Mouse (Mus musculus): ENCODE data around the gene Nceh1.

Gene Nceh1

DNA sequence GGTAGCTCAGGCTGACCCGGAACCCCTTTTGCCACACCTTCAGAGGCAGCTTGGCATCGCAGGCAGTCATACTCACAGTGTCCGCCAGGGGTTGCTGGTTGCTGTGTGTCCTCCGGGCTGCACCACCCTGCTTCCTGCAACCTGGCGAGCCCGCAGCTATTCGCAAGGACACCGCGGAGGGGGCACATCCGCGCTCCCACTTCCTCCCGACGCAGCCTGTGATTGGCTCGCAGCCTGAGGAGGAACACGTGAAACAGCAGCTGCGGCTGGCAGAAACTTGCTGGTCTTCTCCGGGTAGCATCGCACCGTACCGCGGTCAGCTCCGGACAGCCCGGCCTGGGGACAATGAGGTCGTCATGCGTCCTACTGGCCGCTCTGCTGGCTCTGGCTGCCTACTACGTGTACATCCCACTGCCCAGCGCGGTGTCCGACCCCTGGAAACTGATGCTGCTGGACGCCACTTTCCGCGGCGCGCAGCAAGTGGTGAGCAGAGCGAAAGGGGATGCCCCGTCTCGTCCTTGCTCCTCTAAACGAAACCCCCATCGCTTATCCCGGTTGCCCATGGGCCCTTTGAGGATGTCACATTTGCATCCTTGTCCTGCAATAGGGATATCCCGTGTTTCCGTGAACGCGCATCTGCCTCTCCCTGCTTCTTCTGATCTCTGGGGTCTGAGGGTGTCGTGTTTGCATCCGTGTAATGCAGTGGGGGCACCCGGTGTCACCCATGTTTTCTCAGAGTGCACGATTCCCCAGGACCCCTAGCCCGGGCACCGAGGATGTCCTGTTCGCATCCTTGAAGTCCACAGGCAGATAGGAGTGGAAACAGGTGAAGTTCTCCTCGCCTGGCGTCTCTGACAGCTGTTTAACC, at the start of gene Nceh1:
Gene Nceh1 (plus strand): TSS at position 233 of the 868 bp plus-strand sequence.
- DNase-seq = peak; percentile 95 to 96

DNA sequence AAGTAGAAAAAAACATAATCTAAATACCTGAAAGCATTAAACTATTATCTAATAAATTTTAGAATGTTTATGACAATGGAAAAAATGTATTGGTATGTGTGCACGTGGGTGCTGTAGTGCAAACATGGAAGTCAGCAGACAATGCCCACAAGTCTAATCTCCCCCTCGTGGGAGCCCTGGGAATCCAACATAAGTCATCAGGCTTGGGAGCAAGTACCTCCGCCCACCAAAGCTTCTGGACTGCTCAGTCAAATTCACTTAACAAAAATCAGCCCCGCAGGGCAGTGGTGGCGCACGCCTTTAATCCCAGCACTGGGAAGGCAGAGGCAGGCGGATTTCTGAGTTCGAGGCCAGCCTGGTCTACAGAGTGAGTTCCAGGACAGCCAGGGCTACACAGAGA, 42.7 kb upstream of the Nceh1 start:
- DNase-seq = no peak

DNA sequence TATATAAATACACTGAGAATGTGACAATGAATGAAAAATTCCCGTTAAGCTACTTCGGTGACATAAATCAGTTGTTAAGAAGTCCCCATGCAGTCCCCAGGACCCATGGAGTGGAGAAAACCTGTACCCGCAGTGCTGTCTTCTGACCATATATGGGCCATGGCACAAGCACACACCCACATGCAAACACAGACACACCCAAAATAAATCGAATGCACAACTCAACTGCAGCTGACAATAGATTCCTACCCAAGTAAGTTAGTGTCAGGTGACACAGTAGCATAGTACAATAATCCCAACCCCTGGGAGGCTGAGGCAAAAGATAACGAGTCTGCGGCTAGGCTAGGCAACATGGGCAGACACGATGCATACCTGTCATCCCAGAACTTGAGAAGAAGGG, 39.2 kb upstream of the Nceh1 start:
- no peak for DNase-seq

DNA sequence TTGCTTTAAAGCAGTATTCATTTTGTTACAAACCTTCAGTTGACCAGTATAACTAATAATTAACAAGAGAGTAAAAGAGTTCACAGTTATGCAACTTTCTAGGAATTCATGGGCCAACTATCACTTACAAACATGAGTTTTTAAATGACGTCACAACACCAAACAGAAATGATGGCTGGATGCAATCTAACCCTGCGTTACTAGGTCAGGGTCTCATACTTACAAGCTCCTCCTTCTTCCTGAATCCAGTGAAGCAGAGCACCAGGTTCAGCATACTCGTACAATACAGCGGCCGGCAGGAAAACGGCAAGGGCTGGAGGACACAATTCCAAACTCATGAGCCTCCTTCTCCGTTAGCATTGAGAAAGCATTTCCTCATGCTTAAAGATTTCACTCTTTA, 37.0 kb upstream of the Nceh1 start:
- DNase-seq = no peak

DNA sequence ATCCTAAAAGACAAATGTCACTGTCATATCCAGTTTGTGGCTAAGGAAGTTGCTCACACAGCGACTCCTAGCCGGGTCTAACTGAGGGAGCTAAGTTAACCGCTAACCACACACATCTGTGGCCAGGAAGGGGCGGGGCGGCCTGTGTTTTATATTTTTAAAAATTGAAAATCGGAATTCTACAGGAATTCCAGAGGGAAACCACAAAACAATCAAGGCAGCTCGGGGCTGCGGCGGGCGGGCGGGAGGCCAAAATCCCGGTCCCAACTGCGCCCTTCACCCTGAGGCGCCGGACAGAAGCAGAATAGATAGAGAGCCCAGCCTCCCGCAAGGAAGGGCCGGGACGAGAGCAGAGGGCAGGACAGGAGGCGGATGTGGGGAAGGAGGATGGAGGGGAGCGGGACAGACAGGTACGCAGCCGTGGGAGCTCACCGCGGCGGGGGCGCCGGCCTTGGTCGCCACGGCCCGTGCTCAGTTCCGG, 29.5 kb upstream of the Nceh1 start:
- peak; percentile 31 to 43 for DNase-seq

DNA sequence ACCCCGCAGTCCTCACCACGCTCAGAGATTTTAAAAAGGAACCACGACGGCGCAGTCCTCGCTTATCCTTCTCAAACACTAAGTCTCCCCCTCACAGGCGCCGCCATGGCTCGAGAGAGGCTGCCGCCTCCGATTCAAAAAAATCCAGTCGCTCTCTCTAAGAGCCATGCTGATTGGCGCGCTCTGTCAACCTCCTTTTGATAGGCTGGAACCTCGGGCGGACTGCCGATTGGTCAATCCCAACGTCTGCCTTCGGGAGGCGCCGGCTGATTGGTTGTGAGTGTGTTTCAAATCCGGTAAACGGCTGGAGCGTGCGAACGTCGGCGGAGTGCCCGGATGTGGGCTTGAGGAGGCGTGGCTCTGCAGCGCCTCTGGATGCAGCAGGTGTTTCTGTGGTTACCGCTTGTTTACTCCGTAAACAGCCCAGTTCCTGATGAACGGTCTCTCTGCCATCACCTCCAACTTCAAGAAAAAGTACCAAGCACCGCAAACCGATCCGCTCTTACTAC, 29.0 kb upstream of the Nceh1 start, which contains the start of gene Ect2:
Gene Ect2 (minus strand): TSS at position 178 of the 509 bp plus-strand sequence.
- DNase-seq = peak; percentile 99

DNA sequence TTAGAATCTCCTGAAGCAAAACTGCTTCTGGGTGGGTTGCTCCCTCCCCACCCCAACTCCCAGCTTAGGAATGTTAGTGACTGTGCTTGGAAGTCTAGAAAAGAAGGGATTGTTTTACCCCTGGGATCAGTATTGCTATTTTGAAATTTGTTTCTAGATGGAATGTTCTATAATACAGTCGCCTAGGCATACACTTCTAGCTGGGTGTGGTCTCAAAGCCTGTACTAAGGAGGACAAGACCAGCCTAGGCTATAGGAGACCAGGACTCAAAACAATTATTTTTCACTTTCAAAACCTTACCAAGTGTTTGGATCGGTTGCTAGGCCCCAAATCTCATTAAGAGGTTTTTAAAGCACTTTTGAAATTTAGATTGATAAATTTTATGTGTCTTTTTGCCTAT, 28.5 kb upstream of the Nceh1 start:
- no peak for DNase-seq

DNA sequence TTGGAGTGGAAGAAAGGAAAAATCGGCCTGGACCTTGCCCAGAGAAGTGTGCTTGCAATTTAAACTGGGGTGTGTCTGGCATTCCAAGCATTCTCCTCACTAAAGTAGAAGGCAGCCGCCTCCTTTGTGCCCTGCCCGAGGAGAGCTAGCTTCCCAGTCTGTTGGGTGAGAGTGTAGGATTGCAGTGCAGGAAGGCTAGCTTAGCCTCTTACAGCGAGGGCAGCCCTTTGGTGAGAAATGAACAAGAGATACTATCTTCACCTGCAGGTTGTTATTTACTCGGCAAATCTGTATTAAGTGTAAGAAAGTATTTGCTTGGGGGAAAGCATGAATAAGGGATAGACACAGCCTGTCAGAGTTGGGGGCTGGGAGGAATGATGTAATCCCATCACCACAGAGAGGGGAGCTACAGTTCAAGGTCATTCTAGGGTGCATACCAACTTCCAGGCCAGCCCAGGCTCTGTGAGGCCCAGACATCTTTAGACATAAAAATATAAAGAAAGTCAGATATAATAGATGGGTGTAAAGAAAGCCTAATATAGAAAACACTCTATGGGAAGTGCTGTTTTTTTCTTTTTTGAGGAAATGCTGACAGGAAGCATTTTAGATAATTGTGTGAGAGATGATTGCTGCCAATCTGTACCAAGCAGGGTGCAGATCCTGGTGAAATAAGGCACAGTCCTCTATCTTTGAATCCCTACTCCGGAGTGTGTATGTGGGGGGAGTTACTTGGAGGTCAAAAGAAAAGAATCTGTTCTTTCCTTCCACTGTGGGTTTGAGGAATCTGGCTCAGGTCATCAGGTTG, 27.5 kb upstream of the Nceh1 start:
- peak; percentile 49 to 78 for DNase-seq

DNA sequence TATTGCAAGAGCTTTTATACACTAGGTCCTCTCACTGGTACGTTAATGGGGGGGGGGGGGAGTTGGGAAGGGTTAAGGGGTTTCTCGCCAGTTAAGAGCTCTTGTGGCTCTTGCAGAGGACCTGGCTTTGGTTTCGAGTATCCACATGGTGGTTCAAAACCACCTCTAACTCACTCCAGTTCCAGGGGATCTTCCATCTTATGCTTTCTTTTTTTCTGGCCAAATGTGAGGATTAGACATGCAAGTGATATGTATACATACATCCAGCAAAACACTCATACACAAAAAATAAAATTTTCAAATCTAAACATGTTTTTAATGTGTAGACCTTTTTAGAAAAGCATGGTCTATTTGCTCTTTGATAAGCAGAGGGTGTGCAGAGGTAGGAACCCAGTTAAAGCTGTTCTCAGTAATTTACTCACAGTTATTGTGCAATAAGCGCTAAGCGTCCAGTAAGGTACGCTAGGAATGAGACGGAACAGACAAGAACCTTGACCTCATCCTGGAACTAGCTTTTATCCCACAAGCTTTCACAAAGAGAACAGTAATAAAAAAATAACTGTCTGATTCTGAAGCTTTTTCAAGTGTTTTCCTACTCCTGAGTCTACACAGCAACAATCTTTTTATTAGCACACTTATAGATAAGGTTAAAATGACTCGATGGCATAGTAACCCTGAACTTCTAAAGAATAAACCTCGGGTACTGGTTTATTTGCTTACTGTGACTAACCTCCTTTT, 26.7 kb upstream of the Nceh1 start:
- DNase-seq = peak in 1 of 2 experiments; percentile 6

DNA sequence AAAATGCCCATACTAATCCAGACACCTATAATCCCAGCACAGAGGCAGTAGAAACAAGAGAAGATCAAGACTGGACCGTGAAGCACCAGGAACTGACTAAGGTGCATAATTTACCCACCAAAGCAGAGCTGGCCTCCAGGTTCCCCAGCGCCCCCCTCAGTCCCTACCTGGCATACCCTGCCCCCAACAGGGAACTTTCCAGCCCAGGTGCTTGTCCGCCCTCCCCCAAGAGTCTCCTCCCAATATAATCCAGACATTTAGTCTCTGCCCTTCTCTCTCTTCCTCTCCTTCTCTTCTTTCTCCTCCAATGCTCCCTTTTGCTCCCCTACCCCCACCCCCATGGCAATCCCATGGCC, 26.2 kb upstream of the Nceh1 start:
- DNase-seq = no peak

DNA sequence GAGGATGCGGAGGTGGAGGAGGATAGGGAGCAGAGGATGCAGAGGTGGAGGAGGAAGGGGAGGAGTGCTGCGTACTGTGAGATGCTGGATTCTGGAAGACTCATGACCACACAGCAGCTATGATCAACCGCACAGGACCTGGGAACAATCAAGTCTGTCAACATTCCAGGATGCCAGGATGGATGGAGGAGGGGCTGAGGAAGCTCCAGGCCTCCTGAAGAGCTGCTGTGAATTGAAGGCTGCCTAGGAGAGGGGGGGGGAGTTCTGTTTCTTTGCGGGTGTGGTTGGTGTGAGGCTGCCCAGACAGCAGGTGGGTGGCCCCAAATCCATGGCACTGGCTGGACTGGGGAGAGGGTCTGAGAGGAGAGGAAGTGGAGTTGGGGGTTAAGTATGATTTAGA, 23.9 kb upstream of the Nceh1 start:
- no peak for DNase-seq

DNA sequence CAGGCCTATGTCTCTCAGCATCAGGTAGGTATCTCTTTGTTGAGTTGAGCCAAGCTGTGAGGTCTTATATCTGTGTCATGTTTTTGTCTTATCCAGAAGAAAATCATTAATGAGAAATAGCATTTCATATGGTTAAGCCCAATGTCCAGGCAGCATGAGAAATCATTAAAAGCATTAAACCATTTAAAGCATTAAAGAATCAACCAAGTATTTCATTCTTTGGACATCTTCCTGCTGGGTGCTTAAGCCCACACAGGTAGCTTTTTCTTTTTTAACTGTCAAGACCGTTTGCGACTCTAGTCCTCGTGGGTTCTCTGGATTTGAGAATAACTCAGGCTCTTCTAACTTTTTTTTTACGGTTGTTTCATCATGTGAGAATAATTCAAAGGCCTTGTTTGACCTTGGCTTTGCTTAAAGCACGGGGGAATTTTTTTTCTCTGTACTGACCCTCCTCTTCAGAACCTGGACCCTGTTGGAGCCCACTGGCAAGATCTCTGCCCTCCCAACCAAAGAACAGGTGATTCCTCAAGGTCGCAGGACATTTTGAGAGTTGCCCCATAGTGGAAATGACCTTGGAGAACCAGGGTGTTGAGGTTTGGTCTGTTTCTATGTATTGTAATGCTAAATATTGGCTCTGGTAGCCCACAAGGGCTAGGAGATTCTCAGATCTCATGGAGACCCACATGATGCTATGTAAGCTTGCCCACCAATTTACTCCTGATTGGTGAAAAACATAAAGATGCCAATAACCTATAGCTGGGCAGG, 20.9 kb upstream of the Nceh1 start:
- no peak for DNase-seq

DNA sequence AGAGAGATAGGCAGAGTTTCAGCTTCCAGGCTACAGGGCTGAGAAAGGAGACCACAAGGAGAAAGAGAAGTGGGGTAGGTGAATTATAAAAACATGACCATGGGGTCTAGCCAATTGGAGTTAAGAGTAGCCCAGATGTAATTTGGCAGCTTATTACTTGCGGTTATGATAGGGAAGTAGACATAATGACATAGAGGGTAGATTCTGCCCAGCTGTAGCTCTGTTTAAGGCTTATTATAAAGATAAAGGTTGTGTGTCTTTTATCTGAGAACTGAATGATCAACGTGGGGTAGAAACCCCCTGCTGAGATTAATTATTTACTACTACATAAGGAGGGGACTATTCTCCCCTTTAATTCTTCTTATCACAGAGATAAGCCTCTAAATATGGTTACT, 20.4 kb upstream of the Nceh1 start:
- no peak for DNase-seq

DNA sequence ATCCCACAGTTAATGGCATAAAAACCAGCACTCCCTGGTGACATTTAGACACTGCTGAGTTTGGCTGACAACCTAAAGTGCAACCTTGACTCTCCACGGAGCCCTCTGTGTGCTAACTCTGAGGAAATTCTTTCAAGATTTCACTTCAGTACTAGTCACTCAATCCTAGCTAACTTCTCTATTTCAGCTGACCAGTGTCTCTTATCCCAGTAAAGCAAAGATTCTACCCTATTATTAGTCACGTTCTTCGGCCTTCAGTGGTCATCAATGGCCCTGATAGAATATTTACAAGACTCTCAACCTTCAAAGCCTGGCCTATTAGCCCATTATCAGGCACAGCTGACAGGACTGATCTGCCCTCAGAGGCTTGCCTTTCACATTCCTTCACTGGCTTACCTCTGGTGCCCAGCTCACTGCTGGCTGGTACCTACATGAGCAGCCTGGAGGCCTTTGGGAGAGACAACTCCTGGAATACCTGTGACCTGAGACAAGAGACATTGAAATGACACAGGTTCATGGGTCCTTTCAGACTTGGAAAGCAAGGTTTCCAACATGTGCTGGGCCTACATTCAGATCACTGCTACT, 17.2 kb upstream of the Nceh1 start:
- no peak for DNase-seq

DNA sequence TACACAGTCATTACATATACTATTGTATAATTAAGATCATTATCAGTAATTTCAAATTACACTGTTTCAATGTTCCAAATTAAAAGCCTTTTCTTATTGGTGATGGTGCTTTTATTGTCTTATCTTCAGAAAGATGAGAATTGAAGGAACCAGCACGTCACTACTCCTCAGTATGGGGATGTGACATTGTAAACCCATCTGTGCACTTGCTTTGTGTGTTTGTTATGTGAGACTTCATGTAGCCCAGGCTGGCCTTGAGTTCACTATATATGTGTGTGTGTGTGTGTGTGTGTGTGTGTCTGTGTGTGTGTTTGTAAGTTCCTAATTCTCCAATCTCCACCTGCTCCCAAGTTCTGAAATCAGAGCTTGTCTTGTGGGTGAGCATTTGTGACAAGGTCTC, 12.5 kb upstream of the Nceh1 start:
- no peak for DNase-seq

DNA sequence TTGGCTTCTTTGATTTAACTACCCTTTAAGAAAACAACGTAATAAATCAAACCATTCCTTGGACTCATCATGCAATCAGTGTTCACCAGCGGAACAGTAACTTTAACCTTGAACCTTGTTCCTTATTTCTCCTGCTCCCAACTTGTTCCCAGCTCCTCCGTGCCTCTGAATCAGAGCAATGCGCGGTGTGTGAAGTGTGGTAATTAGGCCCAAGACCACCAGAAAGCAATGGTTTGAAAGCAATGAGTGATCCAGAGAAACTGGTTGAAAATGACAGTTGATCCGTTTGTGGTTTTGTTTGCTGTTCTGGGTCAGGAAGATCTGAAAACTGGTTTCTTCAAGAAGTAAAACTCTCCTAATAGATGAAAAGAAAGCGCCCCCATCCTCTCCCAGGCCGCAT, 3.1 kb upstream of the Nceh1 start:
- DNase-seq = no peak

DNA sequence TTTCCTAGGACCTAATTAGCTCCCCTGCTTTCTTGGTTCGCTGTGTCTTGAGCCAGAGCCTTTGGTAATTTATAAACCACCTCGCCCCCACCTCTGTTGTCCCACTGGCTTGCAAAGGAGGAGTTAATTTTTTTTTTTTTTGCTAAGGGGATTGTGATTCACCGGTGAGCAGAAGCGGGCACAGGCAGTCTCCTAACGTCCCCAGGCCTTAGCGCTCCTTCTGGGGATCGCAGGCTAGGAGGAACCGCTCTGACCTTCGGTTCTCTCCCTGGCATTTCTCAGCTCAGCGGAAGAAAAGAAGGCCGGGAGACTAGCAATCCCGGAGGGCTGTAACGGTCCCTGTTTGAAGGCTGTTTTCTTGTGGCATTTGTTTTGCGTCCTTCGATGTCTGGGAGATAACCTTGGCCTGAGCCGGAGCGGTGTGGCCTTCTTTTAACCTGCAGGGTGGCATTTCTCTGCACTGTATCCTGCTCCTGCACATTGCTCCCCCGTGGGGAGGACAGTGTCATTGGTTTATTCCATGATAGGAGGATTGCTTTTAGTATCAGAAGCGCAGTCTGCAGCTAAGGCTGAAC, 923 bp downstream of the Nceh1 start:
- DNase-seq = no peak

DNA sequence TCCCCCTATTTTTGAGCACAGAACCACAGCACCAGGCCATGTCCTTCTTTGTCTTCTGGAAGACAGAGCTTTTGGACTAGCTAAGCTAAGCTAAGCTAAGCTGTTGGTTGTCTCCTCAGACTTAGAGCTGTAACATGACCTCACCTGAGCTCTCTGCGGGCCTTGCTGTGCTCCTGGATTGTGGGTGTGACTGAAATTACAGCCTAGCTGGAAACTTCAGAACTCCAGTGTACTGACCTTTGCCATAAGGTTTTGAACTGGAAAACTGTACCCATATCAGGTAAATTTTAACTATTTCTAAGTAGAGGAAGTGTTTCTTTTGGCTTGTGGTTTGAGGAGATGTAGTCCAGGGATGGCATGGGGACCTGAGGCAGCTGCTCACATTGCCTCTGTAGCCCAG, 5.6 kb downstream of the Nceh1 start:
- DNase-seq = no peak

DNA sequence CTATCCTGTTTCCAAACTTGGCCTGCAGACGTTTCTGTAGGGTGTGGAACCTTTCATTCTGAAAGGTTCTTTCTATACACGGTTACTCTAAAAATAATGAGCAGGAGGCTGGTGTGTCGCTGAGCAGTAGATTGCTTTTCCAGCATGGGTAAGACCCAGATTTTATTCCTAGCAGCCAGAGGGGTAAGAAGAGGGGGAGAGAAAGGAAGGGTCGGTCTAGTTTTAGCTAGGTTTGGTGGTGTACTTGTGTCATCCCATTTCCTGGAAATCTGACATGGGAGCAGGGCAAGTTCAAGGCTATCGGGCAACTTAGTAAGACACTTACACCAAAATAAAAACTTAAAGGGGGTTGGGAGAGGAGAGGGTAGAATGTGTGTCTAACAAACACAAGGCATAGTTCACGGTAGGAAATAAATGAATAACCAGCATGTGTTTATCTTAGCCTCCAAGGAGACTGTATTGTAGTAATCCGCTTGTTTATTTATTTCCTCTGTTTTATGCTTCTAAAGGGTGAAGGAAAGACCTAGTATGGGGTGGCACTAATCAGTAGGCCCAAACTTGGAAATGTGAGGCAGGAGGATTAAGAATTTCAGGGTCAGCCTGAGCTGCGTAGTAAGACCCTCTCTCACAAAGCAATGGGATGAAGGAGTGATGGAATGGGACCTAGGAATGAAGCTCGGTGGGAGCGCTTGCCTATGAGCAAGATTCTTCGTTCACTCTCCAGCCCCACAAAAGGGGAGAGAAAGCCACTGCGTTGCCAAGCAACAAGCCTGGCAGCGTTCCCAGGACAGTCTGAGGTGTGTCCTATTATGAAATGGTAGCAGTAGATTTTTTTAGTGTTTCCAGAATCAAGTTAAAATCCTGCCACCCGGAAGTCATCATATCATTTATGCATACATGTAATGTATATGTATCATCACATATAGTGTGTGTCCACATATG, 6.8 kb downstream of the Nceh1 start:
- DNase-seq = peak; percentile 81 to 85

DNA sequence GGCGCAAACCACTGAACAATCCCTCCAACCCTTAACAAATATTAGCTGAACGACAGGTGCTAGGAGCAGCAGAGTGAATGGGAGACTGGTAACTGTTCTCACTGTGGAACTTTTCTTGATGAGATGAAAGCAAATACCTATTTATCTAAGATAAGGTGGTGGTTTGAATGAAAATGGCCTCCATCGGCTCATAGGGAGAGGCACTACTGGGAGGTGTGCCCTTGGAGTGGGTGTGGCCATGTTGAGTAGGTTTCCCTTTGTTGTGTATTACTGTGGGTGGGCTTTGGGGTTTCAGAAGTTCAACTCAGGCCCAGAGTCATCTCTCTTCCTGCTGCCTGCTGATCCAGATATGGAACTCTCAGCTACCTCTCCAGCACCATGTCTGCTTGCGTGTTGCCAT, 8.1 kb downstream of the Nceh1 start:
- DNase-seq = no peak

Measured in lung, postnatal 4 days (tissue).